Mouse (Mus musculus): ENCODE data around the gene Pum1.

DNA sequence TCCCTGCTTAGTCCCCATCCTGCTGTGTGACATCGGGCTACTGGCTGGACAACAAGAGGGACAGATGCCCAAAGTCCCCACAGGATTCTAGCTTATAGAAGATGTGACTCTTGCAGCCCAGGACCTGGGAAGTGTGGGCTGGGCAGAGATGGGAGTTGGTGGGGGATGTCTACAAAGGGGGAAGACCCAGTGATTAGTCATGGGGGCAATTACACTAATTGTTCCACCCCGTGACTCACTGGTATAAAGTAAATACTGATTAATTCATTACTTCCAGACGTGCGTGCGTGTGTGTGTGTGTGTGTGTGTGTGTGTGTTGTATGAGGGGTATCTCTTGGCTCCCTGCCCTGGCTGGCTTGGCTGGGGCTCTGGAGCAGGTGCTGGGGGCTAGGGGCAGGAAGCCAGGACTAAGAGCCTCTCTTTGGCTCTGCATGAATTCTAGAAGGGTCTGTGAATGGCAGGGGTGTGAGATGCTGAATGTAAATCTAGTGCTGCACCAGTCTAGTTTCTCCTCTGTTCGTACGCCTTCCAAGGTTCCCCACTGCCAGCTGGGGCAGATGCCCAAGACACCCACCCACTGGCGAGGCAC is 151.7 kb downstream of the Pum1 start:
- TF ChIP-seq POLR2A (IDR thresholded peaks at IDR 0.05; ENCODE audit: low read depth, low read length) (no peak), CTCF (IDR thresholded peaks at IDR 0.05; ENCODE audit: extremely low read depth, insufficient read length, insufficient replicate concordance, low read depth, low read length) (no peak)

Measured in small intestine, adult 2 months (tissue).